Mouse (Mus musculus): ENCODE data around the gene Vps29. TPM values are rescaled to one million over a fixed set of nuclear protein-coding genes. Genes with fewer than 3 reads are reported as not detected.

Vps29 gene
- polyA plus RNA-seq, 1 experiment from 2014 or later, result 220 TPM

DNA sequence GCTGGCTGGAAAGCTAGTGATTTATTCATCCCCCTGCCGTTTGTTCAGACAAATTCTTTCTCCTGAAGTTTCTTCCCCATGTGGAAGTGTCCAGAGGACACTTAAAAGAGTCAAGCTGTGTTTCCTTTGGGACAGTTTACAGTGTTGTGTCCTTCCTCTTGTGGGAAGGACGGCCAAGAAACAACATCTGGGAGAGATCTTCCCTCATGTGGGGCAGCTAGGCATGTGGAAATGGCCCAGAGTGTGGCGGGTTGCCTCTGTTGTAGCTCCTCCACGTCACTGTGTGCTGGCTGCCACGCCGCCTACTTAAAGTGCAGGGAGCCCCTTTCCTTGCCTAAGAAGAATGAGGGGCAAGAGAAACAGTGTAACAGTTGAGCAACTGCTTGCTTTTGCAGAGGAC, 58.7 kb downstream of the Vps29 start:
- no peaks in the 10 kb centered on the region for H3K9me3 ChIP-seq (ENCODE audit: control insufficient read depth, low read length)
- ATAC-seq (ENCODE audit: low FRiP score) (no peak), DNase-seq (ENCODE audit: low spot score) (no peak)
- H3K36me3 ChIP-seq (ENCODE audit: control insufficient read depth, insufficient read depth, low read length), result 0 out of 2 replicates have a peak, but pooled peaks cover 2% of the 10 kb centered on the region
- no peak overlapping the region for H3K9ac ChIP-seq (ENCODE audit: low read depth, low read length)
- H3K27ac ChIP-seq (ENCODE audit: low read depth, low read length), result no peak overlapping the region
- H3K4me2 ChIP-seq (replicated peaks; ENCODE audit: low read depth, low read length), result no peak overlapping the region
- no peaks in the 10 kb centered on the region for H3K27me3 ChIP-seq (ENCODE audit: control insufficient read depth, insufficient read depth, low read length)
- H3K4me1 ChIP-seq (replicated peaks; ENCODE audit: control insufficient read depth, insufficient read depth, low read length), result no peaks in the 10 kb centered on the region
- H3K4me3 ChIP-seq (ENCODE audit: low read depth, low read length), result no peak overlapping the region
- WGBS, result 75% methylated on average over 6 of the region's 6 CpGs

DNA sequence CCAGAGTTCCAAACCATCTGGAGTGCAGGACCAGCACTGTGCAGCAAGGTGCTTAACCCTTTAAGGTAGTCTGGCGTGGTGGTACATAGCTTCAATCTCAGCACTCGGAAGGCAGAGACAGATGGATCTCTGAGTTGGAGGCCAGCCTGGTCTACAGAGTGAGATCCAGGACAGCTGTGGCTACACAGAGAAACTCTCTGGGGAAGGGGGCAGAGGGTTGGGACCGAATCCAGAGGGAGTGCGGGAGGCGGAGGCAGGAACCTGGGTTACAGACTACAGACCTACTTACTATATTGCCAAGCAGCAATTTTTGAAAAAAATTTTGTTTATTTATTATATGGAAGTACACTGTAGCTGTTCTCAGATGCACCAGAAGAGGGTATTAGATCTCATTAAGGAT, 60.2 kb downstream of the Vps29 start:
- H3K4me2 ChIP-seq (replicated peaks; ENCODE audit: low read depth, low read length), result no peak overlapping the region
- 0 out of 2 replicates have a peak, but pooled peaks cover 2% of the 10 kb centered on the region for H3K36me3 ChIP-seq (ENCODE audit: control insufficient read depth, insufficient read depth, low read length)
- no peaks in the 10 kb centered on the region for H3K4me1 ChIP-seq (replicated peaks; ENCODE audit: control insufficient read depth, insufficient read depth, low read length)
- no peak overlapping the region for H3K27ac ChIP-seq (ENCODE audit: low read depth, low read length)
- no peaks in the 10 kb centered on the region for H3K9me3 ChIP-seq (ENCODE audit: control insufficient read depth, low read length)
- ATAC-seq (ENCODE audit: low FRiP score) (no peak), DNase-seq (ENCODE audit: low spot score) (no peak)
- WGBS, result 94% methylated on average over 5 of the region's 5 CpGs
- no peaks in the 10 kb centered on the region for H3K27me3 ChIP-seq (ENCODE audit: control insufficient read depth, insufficient read depth, low read length)
- no peak overlapping the region for H3K4me3 ChIP-seq (ENCODE audit: low read depth, low read length)
- H3K9ac ChIP-seq (ENCODE audit: low read depth, low read length), result no peak overlapping the region

Other genes with a start within 250 kb of the Vps29 start
- gene Ccdc63, start 213.5 kb upstream of the Vps29 start, polyA plus RNA-seq (2014; fragmentation: Nextera tagmentation; extraction: Ambion mirVana), result not detected in 2 replicates
- 293 and 305 TPM in 2 replicates for gene Ppp1cc, start 196.1 kb upstream of the Vps29 start, polyA plus RNA-seq (2014; fragmentation: Nextera tagmentation; extraction: Ambion mirVana)
- 5.0 and 6.1 TPM in 2 replicates for gene Hvcn1, start 147.6 kb upstream of the Vps29 start, polyA plus RNA-seq (2014; fragmentation: Nextera tagmentation; extraction: Ambion mirVana)
- gene Tctn1, start 89.9 kb upstream of the Vps29 start, polyA plus RNA-seq (2014; fragmentation: Nextera tagmentation; extraction: Ambion mirVana), result 4.4 and 5.6 TPM in 2 replicates
- gene Pptc7, start 70.0 kb upstream of the Vps29 start, polyA plus RNA-seq (2014; fragmentation: Nextera tagmentation; extraction: Ambion mirVana), result 8.1 and 8.4 TPM in 2 replicates
- 7.4 and 10.7 TPM in 2 replicates for gene Rad9b, start 136 bp upstream of the Vps29 start, polyA plus RNA-seq (2014; fragmentation: Nextera tagmentation; extraction: Ambion mirVana)
- 63.5 and 68.1 TPM in 2 replicates for gene Gpn3, start 17.5 kb downstream of the Vps29 start, polyA plus RNA-seq (2014; fragmentation: Nextera tagmentation; extraction: Ambion mirVana)
- 119 and 123 TPM in 2 replicates for gene Fam216a, start 18.0 kb downstream of the Vps29 start, polyA plus RNA-seq (2014; fragmentation: Nextera tagmentation; extraction: Ambion mirVana)
- gene Arpc3, start 37.5 kb downstream of the Vps29 start, polyA plus RNA-seq (2014; fragmentation: Nextera tagmentation; extraction: Ambion mirVana), result 53.8 and 68.9 TPM in 2 replicates
- gene Anapc7, start 67.3 kb downstream of the Vps29 start, polyA plus RNA-seq (2014; fragmentation: Nextera tagmentation; extraction: Ambion mirVana), result 27.1 and 33.7 TPM in 2 replicates
- 46.5 and 50.2 TPM in 2 replicates for gene Atp2a2, start 147.9 kb downstream of the Vps29 start, polyA plus RNA-seq (2014; fragmentation: Nextera tagmentation; extraction: Ambion mirVana)